Mouse (Mus musculus) hindbrain, embryonic 14.5 days (tissue): Measurements from ENCODE around the gene Nfix. TPM values are rescaled to one million over a fixed set of nuclear protein-coding genes. Genes with fewer than 3 reads are reported as not detected.
A peak's percentile ranks its signal among the peaks of the same experiment; 100 is the strongest.

ENCODE experiments used
- ATAC-seq: fragments of 200-750 bp; cut with Nextera tagmentation; 2 replicates; pipeline ENCODE4 v1.8.0; 2017; ENCODE audit warnings: moderate number of reproducible peaks, mild to moderate bottlenecking, moderate TSS enrichment, moderate library complexity; ENCODE audit not compliant: low FRiP score
- DNase-seq: peaks from one replicate; pipeline ENCODE4 v3.0.0-alpha.2; 2015; ENCODE audit warnings: low spot score
- H3K27ac ChIP-seq: fragments of 300-500 bp; sonication (generic); 2 replicates; pipeline ENCODE4 v1.5.1; 2014; ENCODE audit warnings: mild to moderate bottlenecking, moderate library complexity
- H3K27me3 ChIP-seq: fragments of 300-500 bp; sonication (generic); 2 replicates; pipeline ENCODE4 v1.6.1; 2014; ENCODE audit warnings: mild to moderate bottlenecking, low read length, mixed read lengths; ENCODE audit not compliant: control insufficient read depth, insufficient read depth
- H3K36me3 ChIP-seq: fragments of 300-500 bp; sonication (generic); replicated peaks from 2 replicates; pipeline ENCODE4 v1.6.1; 2014; ENCODE audit not compliant: control insufficient read depth, insufficient read depth
- H3K4me1 ChIP-seq: fragments of 300-500 bp; sonication (generic); replicated peaks from 2 replicates; pipeline ENCODE4 v1.6.1; 2014; ENCODE audit warnings: antibody characterized with exemption, low read length, mixed read lengths; ENCODE audit not compliant: control insufficient read depth, insufficient read depth
- H3K4me2 ChIP-seq: fragments of 300-500 bp; sonication (generic); replicated peaks from 2 replicates; pipeline ENCODE4 v1.6.1; 2014; ENCODE audit warnings: mild to moderate bottlenecking, moderate library complexity
- H3K4me3 ChIP-seq: fragments of 300-500 bp; sonication (generic); replicated peaks from 2 replicates; pipeline ENCODE4 v1.5.1; 2014; ENCODE audit warnings: mild to moderate bottlenecking, low read length
- H3K9ac ChIP-seq: fragments of 300-500 bp; sonication (generic); 2 replicates; pipeline ENCODE4 v1.6.1; 2014
- H3K9me3 ChIP-seq: fragments of 300-500 bp; sonication (generic); 2 replicates; pipeline ENCODE4 v1.6.1; 2016; ENCODE audit warnings: low read length; ENCODE audit not compliant: control insufficient read depth
- WGBS: fragments of 180-500 bp; shearing (Covaris S2); extraction: QIAGEN DNeasy Blood & Tissue Kit; methylation state at CpG from one replicate; pipeline ENCODE4 v1.1.7; 2014; 5-methylcytosine and 5-hydroxymethylcytosine counted together
- polyA plus RNA-seq: library from polyadenylated mRNA; unstranded; fragments of >200 nt; fragmentation: Nextera tagmentation; extraction: Ambion mirVana; gene quantifications from 2 replicates; pipeline ENCODE4 v1.2.1, GENCODE M21; 2014

Nfix gene
- polyA plus RNA-seq, 1 experiment from 2014 or later = 82.4 TPM

DNA sequence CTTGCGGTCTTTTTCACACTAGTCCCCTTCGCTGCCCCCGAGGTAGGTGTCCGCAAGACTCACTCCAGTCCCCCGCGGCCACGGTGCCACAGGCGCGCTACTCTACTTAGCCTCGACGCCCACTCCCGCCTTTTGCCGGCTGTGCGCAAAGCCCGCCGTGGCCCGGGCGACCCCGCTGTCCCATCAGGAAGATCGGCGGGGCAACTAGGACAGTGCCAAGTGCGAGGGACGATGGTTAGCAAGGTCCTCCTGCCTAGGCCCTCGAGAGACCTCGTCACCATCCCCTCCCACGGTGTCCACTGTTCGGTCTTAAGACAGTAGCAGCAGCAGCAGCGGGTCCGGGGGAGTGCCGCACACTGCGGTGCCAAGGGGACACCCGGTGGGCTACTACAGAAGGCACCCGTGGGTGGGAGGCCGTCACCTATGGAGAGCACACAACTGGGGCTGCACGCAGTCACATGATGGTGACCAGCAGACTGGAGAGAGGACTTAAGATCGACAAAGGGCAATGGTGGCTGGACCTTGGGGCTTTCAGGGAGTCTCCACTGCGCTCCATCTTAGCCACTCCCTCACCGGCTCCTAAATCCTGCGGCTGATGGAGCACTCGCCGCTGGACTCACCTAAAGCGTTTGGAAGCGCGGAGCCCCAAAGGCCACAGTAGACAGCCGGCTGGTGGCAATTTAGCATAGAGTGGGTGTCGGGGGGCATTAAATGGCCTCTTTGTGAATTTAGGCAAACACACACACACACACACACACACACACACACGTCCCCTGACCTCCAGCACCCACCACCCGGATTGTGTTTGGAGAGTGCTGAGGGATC, 15.3 kb downstream of the Nfix start:
- peak overlapping the region; percentile 51 for H3K9ac ChIP-seq
- ATAC-seq = no peak
- 2% methylated on average over 48 of the region's 48 CpGs for WGBS
- peaks cover 93% of the 10 kb centered on the region for H3K27me3 ChIP-seq
- peak overlapping the region; percentile 45 for H3K4me2 ChIP-seq
- no peaks in the 10 kb centered on the region for H3K9me3 ChIP-seq
- DNase-seq = no peak
- H3K4me1 ChIP-seq = peaks cover 40% of the 10 kb centered on the region
- H3K36me3 ChIP-seq = no peaks in the 10 kb centered on the region
- H3K4me3 ChIP-seq = peak overlapping the region; percentile 16
- H3K27ac ChIP-seq = no peak overlapping the region

DNA sequence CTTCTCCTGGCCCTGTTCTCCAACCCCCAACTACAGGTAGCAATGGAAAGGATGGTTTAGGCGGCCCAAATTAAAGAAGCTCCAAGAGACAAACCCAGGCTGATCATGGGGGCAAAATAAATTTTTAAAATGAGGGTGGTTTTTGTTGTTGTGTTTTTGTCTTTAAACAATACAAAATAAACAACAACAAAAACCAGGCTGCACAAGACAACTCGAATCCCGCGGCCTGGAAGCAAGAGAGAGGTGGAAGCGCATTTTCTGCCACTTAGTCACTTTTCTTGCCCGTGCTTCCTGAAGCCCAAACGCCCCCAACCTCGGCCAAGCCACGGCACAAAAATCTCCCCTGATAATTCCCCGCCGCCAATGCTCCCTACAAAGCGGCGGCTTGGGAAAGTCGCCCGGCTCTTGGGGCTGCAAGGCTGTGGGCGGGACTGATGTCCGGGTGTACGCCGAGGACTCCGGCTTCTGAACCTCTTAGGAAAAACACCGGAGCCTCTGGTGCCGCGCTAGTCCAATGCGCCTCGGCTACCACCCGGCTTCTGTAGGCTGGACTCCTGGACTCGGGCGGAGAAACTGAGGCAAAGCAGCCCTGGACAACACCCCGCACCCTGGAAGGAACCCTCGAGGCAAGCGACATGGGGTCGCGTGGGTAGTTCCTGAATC, 16.1 kb downstream of the Nfix start:
- DNase-seq = no peak

DNA sequence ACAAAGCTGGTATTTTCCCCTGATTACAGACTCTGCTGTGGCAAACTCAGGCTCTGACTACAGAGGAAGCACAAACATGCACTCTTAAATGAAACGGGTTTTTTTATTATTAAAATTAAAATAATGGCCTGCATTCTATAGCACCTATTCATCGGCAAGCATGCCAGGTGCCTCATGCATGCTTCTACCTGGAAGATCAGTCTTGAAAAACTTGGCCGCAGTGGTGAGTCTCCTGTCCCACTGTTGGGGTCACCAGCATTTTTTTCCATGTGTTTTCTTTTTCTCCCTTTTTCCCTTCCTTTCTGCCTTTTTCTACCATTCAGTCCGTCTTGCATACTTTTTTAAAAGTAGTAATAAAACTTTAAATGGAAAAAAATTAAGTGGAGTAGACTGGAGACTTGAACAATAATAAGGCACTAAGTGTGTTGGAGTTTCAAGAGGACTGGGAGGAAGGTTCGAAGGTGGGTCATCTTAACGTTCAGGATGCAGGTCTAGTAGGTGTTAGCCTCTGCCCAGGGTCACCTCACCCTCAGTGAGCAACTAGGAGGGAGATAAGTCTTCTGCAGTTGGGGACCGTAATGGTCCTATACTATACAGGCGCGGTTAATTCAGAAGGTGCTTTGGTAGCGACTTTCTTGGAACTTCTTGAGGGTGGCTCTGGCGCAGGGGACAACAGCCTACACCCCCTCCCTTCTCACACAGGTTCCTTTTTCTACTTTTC, 16.8 kb downstream of the Nfix start:
- peaks cover 93% of the 10 kb centered on the region for H3K27me3 ChIP-seq
- no peak for ATAC-seq
- H3K4me2 ChIP-seq = no peak overlapping the region

More for the DNA sequence above, 16.1 kb downstream of the Nfix start:
- H3K27ac ChIP-seq = no peak overlapping the region
- ATAC-seq = no peak
- peak overlapping the region; percentile 16 for H3K4me3 ChIP-seq
- no peaks in the 10 kb centered on the region for H3K9me3 ChIP-seq
- H3K4me1 ChIP-seq = peaks cover 40% of the 10 kb centered on the region
- H3K36me3 ChIP-seq = no peaks in the 10 kb centered on the region
- peak overlapping the region; percentile 45 for H3K4me2 ChIP-seq
- H3K27me3 ChIP-seq = peaks cover 93% of the 10 kb centered on the region
- H3K9ac ChIP-seq = peak overlapping the region; percentile 51
- WGBS = 3% methylated on average over 33 of the region's 33 CpGs

DNA sequence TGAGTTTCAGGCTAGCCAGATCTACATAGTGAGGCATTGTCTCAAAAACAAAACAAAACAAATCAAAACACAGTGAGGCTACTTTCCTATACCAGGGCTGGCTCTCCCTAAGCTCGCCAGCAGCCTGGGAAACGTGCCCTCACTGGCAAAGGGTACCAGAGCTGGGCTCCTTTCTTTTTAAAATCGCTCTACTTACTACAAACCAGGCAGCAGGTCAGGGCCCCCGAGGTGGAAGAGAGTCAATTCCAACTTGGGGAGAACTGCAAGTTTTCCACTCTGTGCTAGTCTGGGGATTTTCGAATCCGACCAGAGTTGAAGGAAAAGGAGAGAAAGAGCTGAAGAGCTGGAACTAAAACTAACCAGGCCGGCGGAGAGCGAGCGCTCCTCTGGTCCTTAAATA, 17.5 kb downstream of the Nfix start:
- Histone ChIP-seq H3K36me3 (no peaks in the 10 kb centered on the region), H3K9me3 (no peaks in the 10 kb centered on the region), H3K27ac (no peak overlapping the region), H3K27me3 (peaks cover 93% of the 10 kb centered on the region), H3K4me1 (peaks cover 32% of the 10 kb centered on the region), H3K9ac (no peak overlapping the region), H3K4me2 (no peak overlapping the region), H3K4me3 (no peak overlapping the region)
- WGBS = 16% methylated on average over 10 of the region's 10 CpGs
- DNase-seq (no peak), ATAC-seq (no peak)

More for the DNA sequence above, 16.8 kb downstream of the Nfix start:
- WGBS = 12% methylated on average over 11 of the region's 11 CpGs
- Histone ChIP-seq H3K9ac (no peak overlapping the region), H3K4me3 (no peak overlapping the region), H3K4me1 (peaks cover 37% of the 10 kb centered on the region), H3K27ac (no peak overlapping the region), H3K9me3 (no peaks in the 10 kb centered on the region), H3K36me3 (no peaks in the 10 kb centered on the region)
- no peak for DNase-seq

DNA sequence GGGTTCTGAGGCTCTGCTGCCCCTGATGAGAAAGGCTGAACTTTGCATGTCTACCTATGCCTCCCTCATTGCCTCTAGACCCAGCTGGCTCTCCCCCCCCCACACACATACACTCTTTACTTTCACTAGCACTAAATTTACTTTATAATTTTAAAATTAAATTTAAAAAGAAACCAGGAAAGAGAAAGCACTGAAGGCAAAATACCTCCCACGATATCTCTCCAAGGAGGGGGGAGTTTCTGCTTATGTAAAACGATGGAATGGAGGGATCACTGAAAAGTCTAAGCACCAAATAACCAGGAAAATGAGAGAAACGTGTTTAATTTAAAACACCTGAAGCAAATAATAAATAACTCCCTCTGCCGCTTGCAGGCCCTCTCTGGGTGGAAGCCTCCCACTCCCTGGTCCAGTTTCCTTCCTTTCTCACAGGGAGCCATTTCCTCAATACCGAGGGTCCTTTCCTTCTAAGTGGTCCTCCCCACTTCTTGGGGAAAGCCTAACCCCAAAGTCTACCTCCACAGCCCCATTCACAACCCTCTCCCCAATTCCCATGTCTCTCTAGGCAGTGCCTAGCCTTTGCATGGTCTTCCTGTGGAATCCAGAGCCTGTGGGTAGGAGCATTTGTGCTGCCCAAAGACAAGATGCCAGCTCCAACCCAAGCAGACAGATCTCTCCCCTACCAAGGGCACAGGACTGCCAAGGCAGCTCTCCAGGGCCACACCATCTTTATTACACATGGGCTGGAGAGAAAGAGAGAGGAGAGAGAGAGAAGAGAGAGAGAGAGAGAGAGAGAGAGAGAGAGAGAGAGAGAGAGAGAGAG, 18.2 kb downstream of the Nfix start:
- Histone ChIP-seq H3K36me3 (no peaks in the 10 kb centered on the region), H3K4me1 (peaks cover 32% of the 10 kb centered on the region), H3K4me2 (no peak overlapping the region), H3K9me3 (no peaks in the 10 kb centered on the region), H3K4me3 (no peak overlapping the region), H3K27me3 (peaks cover 93% of the 10 kb centered on the region), H3K27ac (no peak overlapping the region), H3K9ac (no peak overlapping the region)
- 21% methylated on average over 5 of the region's 5 CpGs for WGBS
- no peak for ATAC-seq
- no peak for DNase-seq

DNA sequence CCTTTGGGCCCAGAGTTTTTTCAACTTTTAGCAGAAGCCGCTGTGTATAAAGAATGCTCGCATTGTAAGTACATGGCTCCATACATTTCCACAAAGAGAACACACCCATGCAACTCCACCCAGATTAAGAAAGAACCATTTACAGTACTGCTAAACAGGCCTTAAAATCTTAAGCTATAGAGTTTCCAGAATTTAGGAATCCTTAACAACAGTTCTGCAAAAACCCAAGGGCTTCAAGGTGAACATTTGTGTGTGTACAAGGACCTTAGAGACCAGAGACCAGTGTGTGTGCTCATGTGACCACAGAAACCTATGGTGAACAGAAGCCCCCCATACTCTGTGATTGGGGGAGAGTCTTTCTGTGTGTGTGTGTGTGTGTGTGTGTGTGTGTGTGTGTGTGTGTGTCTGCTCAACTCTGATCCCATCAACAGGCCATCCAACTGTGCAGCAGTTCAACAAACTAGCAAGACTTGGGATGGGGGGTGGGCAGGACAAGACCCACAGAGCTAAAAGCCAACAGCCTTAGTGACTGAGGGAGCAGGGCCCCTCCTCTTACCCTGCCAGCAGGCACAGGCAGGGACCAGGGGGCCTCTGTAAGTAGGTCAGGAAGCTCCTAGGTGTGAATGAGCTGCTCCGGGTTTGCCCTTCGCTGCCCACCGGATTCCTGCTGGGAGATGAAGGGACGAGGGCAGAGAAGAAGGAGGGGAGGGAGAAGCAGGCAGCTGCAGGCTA, 19.0 kb downstream of the Nfix start:
- H3K4me3 ChIP-seq = no peak overlapping the region
- ATAC-seq (no peak), DNase-seq (no peak)
- H3K27me3 ChIP-seq = peaks cover 94% of the 10 kb centered on the region
- H3K9me3 ChIP-seq = no peaks in the 10 kb centered on the region
- WGBS = 16% methylated on average over 6 of the region's 6 CpGs
- no peak overlapping the region for H3K27ac ChIP-seq
- H3K4me2 ChIP-seq = no peak overlapping the region
- H3K9ac ChIP-seq = no peak overlapping the region
- peaks cover 36% of the 10 kb centered on the region for H3K4me1 ChIP-seq
- no peaks in the 10 kb centered on the region for H3K36me3 ChIP-seq

DNA sequence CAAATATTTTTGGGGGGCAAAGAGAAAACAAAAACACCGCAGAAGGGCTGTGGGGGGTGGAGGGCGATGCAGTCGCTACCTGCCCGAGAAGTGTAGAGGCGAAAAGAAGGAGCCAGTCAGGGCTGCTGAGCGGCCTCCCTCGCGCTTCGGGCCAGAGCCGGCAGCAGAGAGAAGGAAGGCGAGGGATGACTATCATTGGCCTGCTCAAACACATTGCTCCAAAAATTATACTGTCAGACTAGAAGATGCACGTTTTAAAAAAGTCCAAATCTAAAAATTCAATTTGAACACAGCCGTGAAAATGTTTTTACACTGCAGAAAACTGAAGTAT, 20.0 kb downstream of the Nfix start:
- peak overlapping the region; percentile 21; the same call in 1 of the 2 replicates for H3K9ac ChIP-seq
- DNase-seq = no peak
- peaks cover 94% of the 10 kb centered on the region for H3K27me3 ChIP-seq
- peaks cover 40% of the 10 kb centered on the region for H3K4me1 ChIP-seq
- H3K36me3 ChIP-seq = no peaks in the 10 kb centered on the region
- WGBS = 5% methylated on average over 13 of the region's 13 CpGs
- no peak overlapping the region for H3K4me3 ChIP-seq
- peak overlapping the region; percentile 69 for H3K27ac ChIP-seq
- peak overlapping the region; percentile 31; the same call in 1 of the 2 replicates for H3K4me2 ChIP-seq
- H3K9me3 ChIP-seq = no peaks in the 10 kb centered on the region
- ATAC-seq = no peak

DNA sequence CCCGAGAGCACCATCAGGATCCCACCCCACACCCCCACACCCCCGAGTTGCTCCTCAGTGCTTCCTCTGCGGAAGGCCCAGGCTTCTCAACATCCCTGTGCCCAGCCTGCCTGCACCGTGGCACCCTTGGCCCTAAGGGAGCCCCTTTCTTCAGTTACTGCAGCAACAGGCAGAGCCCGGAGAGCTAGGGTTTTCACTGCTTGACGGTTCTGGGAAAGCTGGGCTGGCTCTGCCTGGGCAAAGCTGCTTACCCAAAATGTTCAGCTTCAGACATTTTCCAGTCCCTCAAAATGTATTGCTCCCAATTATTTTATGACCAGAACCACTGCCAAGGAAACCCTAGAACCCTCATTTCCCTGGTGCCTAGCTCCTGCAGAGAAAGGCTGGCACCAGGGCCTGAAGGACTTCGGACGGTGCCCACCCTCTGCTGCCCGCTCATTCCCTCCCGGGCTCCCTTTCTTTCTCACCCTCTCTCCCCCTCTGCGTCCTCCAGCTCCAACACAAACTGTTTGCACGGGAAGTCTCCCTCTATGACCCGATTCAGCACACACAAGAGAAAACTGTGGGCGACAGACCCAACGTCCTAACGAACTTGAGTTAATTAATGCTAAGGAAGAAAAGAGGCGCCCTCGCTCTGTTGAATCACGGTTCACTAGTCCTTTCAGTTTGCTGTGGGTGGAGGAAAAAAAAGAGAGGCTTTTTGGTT, 20.5 kb downstream of the Nfix start:
- peaks cover 94% of the 10 kb centered on the region for H3K27me3 ChIP-seq
- no peak overlapping the region for H3K4me3 ChIP-seq
- H3K9ac ChIP-seq = peak overlapping the region; percentile 21; the same call in 1 of the 2 replicates
- H3K4me1 ChIP-seq = peaks cover 41% of the 10 kb centered on the region
- WGBS = 5% methylated on average over 19 of the region's 19 CpGs
- no peak for DNase-seq
- no peaks in the 10 kb centered on the region for H3K36me3 ChIP-seq
- peak overlapping the region; percentile 31 for H3K4me2 ChIP-seq
- peak; percentile 25; the same call in 1 of the 2 replicates for ATAC-seq
- no peaks in the 10 kb centered on the region for H3K9me3 ChIP-seq
- peak overlapping the region; percentile 69 for H3K27ac ChIP-seq
